In genomic region chr1:92379510-92379886, GRCm38 (mm10) we compare ENCODE assay signal across 9 mouse cellular contexts.
DNase-seq lines count a peak whose midpoint lies in the region; ATAC-seq and TF ChIP-seq lines count a peak whose summit lies in the region.
"Had no signal": no experiment of that assay in that cellular context is flagged by ENCODE, and none has a peak within 500 bp of the region (broad histone marks: within the 10 kb centered on the region; RNA-seq: fewer than 3 reads in every experiment).

No protein-coding gene starts in this region.

- no peak overlapping the region for H3K9ac ChIP-seq in neural tube, embryonic 11.5 days (ENCODE audit: low read length)
- H3K9ac ChIP-seq in intestine, embryonic 15.5 days = no peak overlapping the region
- H3K9ac ChIP-seq in stomach, postnatal 0 days (ENCODE audit: low read length) = no peak overlapping the region

- TF ChIP-seq CTCF in stomach, postnatal 0 days (IDR thresholded peaks at IDR 0.05; ENCODE audit: low read depth) = no peak

- 70% methylated on average over 3 of the region's 3 CpGs for WGBS in neural tube, embryonic 11.5 days
- WGBS in intestine, embryonic 15.5 days = 55% methylated on average over 3 of the region's 3 CpGs
- WGBS in stomach, postnatal 0 days = 54% methylated on average over 3 of the region's 3 CpGs

- H3K36me3 ChIP-seq in neural tube, embryonic 11.5 days (ENCODE audit: control insufficient read depth, insufficient read depth, low read length) = no peaks in the 10 kb centered on the region
- H3K36me3 ChIP-seq in intestine, embryonic 15.5 days = no peaks in the 10 kb centered on the region
- no peaks in the 10 kb centered on the region for H3K36me3 ChIP-seq in stomach, postnatal 0 days (ENCODE audit: control insufficient read depth, insufficient read depth, low read length)

- H3K4me2 ChIP-seq in neural tube, embryonic 11.5 days (ENCODE audit: low read depth) = no peak overlapping the region
- H3K4me2 ChIP-seq in intestine, embryonic 15.5 days (replicated peaks) = no peak overlapping the region
- H3K4me2 ChIP-seq in stomach, postnatal 0 days (replicated peaks; ENCODE audit: low read depth) = no peak overlapping the region

- peak overlapping the region; percentile 49; the same call in 1 of the 2 replicates for H3K27ac ChIP-seq in neural tube, embryonic 11.5 days (ENCODE audit: low read depth, low read length)
- peak overlapping the region; percentile 49 for H3K27ac ChIP-seq in intestine, embryonic 15.5 days
- peak overlapping the region; percentile 67 for H3K27ac ChIP-seq in stomach, postnatal 0 days (replicated peaks)

- peak; percentile 51 to 61 for DNase-seq in heart, adult 18-20 months
- no peak for DNase-seq in heart, adult 9 months (ENCODE audit: low spot score in 2 of 2)
- DNase-seq in neural tube, embryonic 11.5 days (ENCODE audit: low spot score) = no peak
- DNase-seq in neural tube, embryonic 10.5 days (ENCODE audit: extremely low spot score, low spot score) = no peak
- DNase-seq in stomach, postnatal 0 days (ENCODE audit: low spot score) = no peak
- DNase-seq in testis, postnatal 10 days (ENCODE audit: low spot score) = no peak

- no peaks in the 10 kb centered on the region for H3K4me1 ChIP-seq in neural tube, embryonic 11.5 days (ENCODE audit: control insufficient read depth, insufficient read depth, low read length)
- peaks cover 13% of the 10 kb centered on the region; the same call in 1 of the 2 replicates for H3K4me1 ChIP-seq in intestine, embryonic 15.5 days (replicated peaks)
- no peaks in the 10 kb centered on the region for H3K4me1 ChIP-seq in stomach, postnatal 0 days (replicated peaks; ENCODE audit: control insufficient read depth, insufficient read depth)

- ATAC-seq in neural tube, embryonic 11.5 days (ENCODE audit: insufficient read depth, low FRiP score, low TSS enrichment) = no peak
- no peak for ATAC-seq in intestine, embryonic 15.5 days
- ATAC-seq in stomach, postnatal 0 days (ENCODE audit: low FRiP score, low TSS enrichment) = 0 out of 2 replicates have a peak, but pooled peaks have one; percentile 11
- ATAC-seq in activated CD4-positive, CD25-positive, alpha-beta regulatory T cell, adult 4 months = no peak
- ATAC-seq: inflammation-experienced regulatory T-cells, adult 6 months had no signal

- H3K4me3 ChIP-seq in neural tube, embryonic 11.5 days (ENCODE audit: low read depth, low read length) = no peak overlapping the region
- H3K4me3 ChIP-seq in intestine, embryonic 15.5 days (replicated peaks) = no peak overlapping the region
- no peak overlapping the region for H3K4me3 ChIP-seq in stomach, postnatal 0 days (ENCODE audit: low read depth, low read length)

- H3K27me3 ChIP-seq in neural tube, embryonic 11.5 days (ENCODE audit: control insufficient read depth, insufficient read depth, low read length) = no peaks in the 10 kb centered on the region
- H3K27me3 ChIP-seq in intestine, embryonic 15.5 days (replicated peaks) = no peaks in the 10 kb centered on the region
- H3K27me3 ChIP-seq in stomach, postnatal 0 days (ENCODE audit: control insufficient read depth, insufficient read depth, low read length) = no peaks in the 10 kb centered on the region

- H3K9me3 ChIP-seq in neural tube, embryonic 11.5 days (ENCODE audit: control insufficient read depth, low read length) = no peaks in the 10 kb centered on the region
- H3K9me3 ChIP-seq in intestine, embryonic 15.5 days = no peaks in the 10 kb centered on the region
- H3K9me3 ChIP-seq in stomach, postnatal 0 days (ENCODE audit: control insufficient read depth, low read length) = no peaks in the 10 kb centered on the region

- TF ChIP-seq EP300 in stomach, postnatal 0 days (optimal IDR thresholded peaks at IDR 0.05) = no peak

Comparison
In these comparisons a context has a peak if more than half of its experiments do, and no peak if none do; other contexts are left out.
1. DNase-seq: peak in heart, adult 18-20 months (2 of 2); none in heart, adult 9 months (0 of 2), neural tube, embryonic 11.5 days (single experiment), neural tube, embryonic 10.5 days (single experiment), stomach, postnatal 0 days (single experiment) and testis, postnatal 10 days (single experiment).
2. Peak in every context shown above with its lines, with median percentiles within 50 percentile points of each other: H3K27ac ChIP-seq.